ENCODE assay signal across 13 mouse cellular contexts in the genomic region with DNA sequence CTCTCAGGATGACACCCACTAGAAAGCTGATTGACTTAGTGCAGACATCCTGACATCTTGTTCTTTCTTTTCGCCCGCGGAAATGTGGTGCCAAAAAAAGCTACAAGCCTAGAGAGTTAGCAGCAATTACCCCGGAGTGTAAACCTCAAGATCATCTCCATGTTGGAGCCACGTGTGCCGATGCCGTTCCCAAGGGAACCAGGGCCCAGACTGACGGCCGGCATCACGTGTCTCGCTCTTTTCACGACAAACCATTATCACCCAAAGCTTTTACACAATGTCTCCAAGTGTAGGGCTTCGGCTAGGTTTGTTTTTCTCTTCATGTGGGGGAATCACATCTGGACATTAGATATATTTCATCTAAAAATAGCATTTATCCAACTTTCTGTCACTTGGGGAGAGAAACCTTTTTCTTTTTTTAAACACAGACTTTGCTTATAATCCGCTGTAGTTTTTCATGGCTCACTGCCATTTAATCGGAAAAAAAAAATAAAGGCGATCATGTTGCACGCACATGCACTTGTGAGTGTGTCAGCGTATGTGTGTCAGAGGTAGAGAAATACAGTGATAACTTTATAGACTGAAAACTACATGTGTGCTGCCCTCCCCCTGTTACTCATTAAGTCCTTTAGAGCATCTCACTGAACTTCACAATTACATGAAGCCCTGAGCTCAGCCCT. TPM values are rescaled to one million over a fixed set of nuclear protein-coding genes. Genes with fewer than 3 reads are reported as not detected.
A peak's percentile ranks its signal among the peaks of the same experiment; 100 is the strongest.
DNase-seq lines count a peak whose midpoint lies in the region; ATAC-seq lines count a peak whose summit lies in the region.
"Had no signal": no experiment of that assay in that cellular context is flagged by ENCODE, and none has a peak within 500 bp of the region (broad histone marks: within the 10 kb centered on the region; RNA-seq: fewer than 3 reads in every experiment).

No protein-coding gene starts in this region.

- H3K9ac ChIP-seq in heart, embryonic 12.5 days = no peak overlapping the region
- no peak overlapping the region for H3K9ac ChIP-seq in midbrain, embryonic 11.5 days (ENCODE audit: low read length)
- H3K9ac ChIP-seq in embryonic facial prominence, embryonic 14.5 days (ENCODE audit: low read depth, low read length) = no peak overlapping the region
- H3K9ac ChIP-seq in stomach, embryonic 14.5 days (replicated peaks; ENCODE audit: low read depth, low read length) = no peak overlapping the region
- H3K9ac ChIP-seq in forebrain, embryonic 15.5 days (replicated peaks) = no peak overlapping the region
- H3K9ac ChIP-seq: neural tube, embryonic 12.5 days had no signal

- H3K27ac ChIP-seq in heart, embryonic 12.5 days (ENCODE audit: poor library complexity, severe bottlenecking) = peak overlapping the region; percentile 65
- no peak overlapping the region for H3K27ac ChIP-seq in midbrain, embryonic 11.5 days (ENCODE audit: low read depth, low read length)
- no peak overlapping the region for H3K27ac ChIP-seq in midbrain, embryonic 10.5 days (replicated peaks)
- peak overlapping the region; percentile 0; the same call in 1 of the 2 replicates for H3K27ac ChIP-seq in embryonic facial prominence, embryonic 14.5 days (replicated peaks; ENCODE audit: low read depth, low read length)
- no peak overlapping the region for H3K27ac ChIP-seq in stomach, embryonic 14.5 days (ENCODE audit: low read length)
- H3K27ac ChIP-seq in forebrain, embryonic 15.5 days (replicated peaks) = no peak overlapping the region
- H3K27ac ChIP-seq: neural tube, embryonic 12.5 days had no signal

- H3K36me3 ChIP-seq in heart, embryonic 12.5 days = no peaks in the 10 kb centered on the region
- no peaks in the 10 kb centered on the region for H3K36me3 ChIP-seq in midbrain, embryonic 11.5 days (ENCODE audit: control insufficient read depth, insufficient read depth, low read length)
- H3K36me3 ChIP-seq in midbrain, embryonic 10.5 days = no peaks in the 10 kb centered on the region
- H3K36me3 ChIP-seq in embryonic facial prominence, embryonic 14.5 days (ENCODE audit: control insufficient read depth, insufficient read depth, low read length) = no peaks in the 10 kb centered on the region
- H3K36me3 ChIP-seq in stomach, embryonic 14.5 days (ENCODE audit: control insufficient read depth, insufficient read depth, low read length) = no peaks in the 10 kb centered on the region
- no peaks in the 10 kb centered on the region for H3K36me3 ChIP-seq in forebrain, embryonic 15.5 days
- H3K36me3 ChIP-seq: neural tube, embryonic 12.5 days had no signal

- H3K9me3 ChIP-seq in heart, embryonic 12.5 days (replicated peaks) = no peaks in the 10 kb centered on the region
- H3K9me3 ChIP-seq in midbrain, embryonic 11.5 days (ENCODE audit: control insufficient read depth, low read length) = no peaks in the 10 kb centered on the region
- no peaks in the 10 kb centered on the region for H3K9me3 ChIP-seq in midbrain, embryonic 10.5 days (replicated peaks)
- H3K9me3 ChIP-seq in embryonic facial prominence, embryonic 14.5 days (ENCODE audit: control insufficient read depth, low read length) = no peaks in the 10 kb centered on the region
- H3K9me3 ChIP-seq in stomach, embryonic 14.5 days (ENCODE audit: control insufficient read depth, low read depth, low read length) = no peaks in the 10 kb centered on the region
- no peaks in the 10 kb centered on the region for H3K9me3 ChIP-seq in forebrain, embryonic 15.5 days
- H3K9me3 ChIP-seq: neural tube, embryonic 12.5 days had no signal

- no peak overlapping the region for H3K4me3 ChIP-seq in heart, embryonic 12.5 days
- H3K4me3 ChIP-seq in midbrain, embryonic 11.5 days (ENCODE audit: low read depth, low read length) = no peak overlapping the region
- no peak overlapping the region for H3K4me3 ChIP-seq in midbrain, embryonic 10.5 days
- 0 out of 2 replicates have a peak overlapping the region, but pooled peaks have one; percentile 4 for H3K4me3 ChIP-seq in embryonic facial prominence, embryonic 14.5 days (ENCODE audit: low read depth, low read length)
- no peak overlapping the region for H3K4me3 ChIP-seq in stomach, embryonic 14.5 days (ENCODE audit: low read depth, low read length)
- H3K4me3 ChIP-seq in forebrain, embryonic 15.5 days = no peak overlapping the region
- H3K4me3 ChIP-seq: neural tube, embryonic 12.5 days had no signal

- peak overlapping the region; percentile 42; the same call in 1 of the 2 replicates for H3K4me2 ChIP-seq in heart, embryonic 12.5 days
- H3K4me2 ChIP-seq in midbrain, embryonic 11.5 days = no peak overlapping the region
- H3K4me2 ChIP-seq in embryonic facial prominence, embryonic 14.5 days (ENCODE audit: low read depth, low read length) = peak overlapping the region; percentile 44
- peak overlapping the region; percentile 19 for H3K4me2 ChIP-seq in stomach, embryonic 14.5 days (replicated peaks; ENCODE audit: low read depth, low read length)
- H3K4me2 ChIP-seq in forebrain, embryonic 15.5 days (replicated peaks) = no peak overlapping the region
- H3K4me2 ChIP-seq: neural tube, embryonic 12.5 days had no signal

- H3K27me3 ChIP-seq in heart, embryonic 12.5 days (replicated peaks) = no peaks in the 10 kb centered on the region
- H3K27me3 ChIP-seq in midbrain, embryonic 11.5 days (ENCODE audit: control insufficient read depth, insufficient read depth, low read length) = no peaks in the 10 kb centered on the region
- H3K27me3 ChIP-seq in midbrain, embryonic 10.5 days (ENCODE audit: low read depth, poor library complexity, severe bottlenecking) = peaks cover 31% of the 10 kb centered on the region
- no peaks in the 10 kb centered on the region for H3K27me3 ChIP-seq in embryonic facial prominence, embryonic 14.5 days (replicated peaks; ENCODE audit: control insufficient read depth, insufficient read depth, low read length)
- no peaks in the 10 kb centered on the region for H3K27me3 ChIP-seq in stomach, embryonic 14.5 days (ENCODE audit: control insufficient read depth, insufficient read depth, low read length)
- no peaks in the 10 kb centered on the region for H3K27me3 ChIP-seq in forebrain, embryonic 15.5 days
- H3K27me3 ChIP-seq: neural tube, embryonic 12.5 days had no signal

- DNase-seq in heart, adult 8-10 months (ENCODE audit: low spot score) = no peak
- DNase-seq in midbrain, embryonic 11.5 days (ENCODE audit: low spot score, missing footprints) = peak; percentile 64
- no peak for DNase-seq in midbrain, embryonic 10.5 days (ENCODE audit: low spot score)
- peak; percentile 79 for DNase-seq in embryonic facial prominence, embryonic 14.5 days (ENCODE audit: low spot score)
- DNase-seq: adrenal gland, postnatal 10 days; cerebellum, postnatal 14 days; lung, postnatal 14 days; thymus, postnatal 4 days had no signal

- 49% methylated on average over 18 of the region's 18 CpGs for WGBS in heart, embryonic 12.5 days
- 85% methylated on average over 18 of the region's 18 CpGs for WGBS in midbrain, embryonic 11.5 days
- 89% methylated on average over 18 of the region's 18 CpGs for WGBS in midbrain, embryonic 10.5 days
- 29% methylated on average over 18 of the region's 18 CpGs for WGBS in embryonic facial prominence, embryonic 14.5 days
- 45% methylated on average over 18 of the region's 18 CpGs for WGBS in stomach, embryonic 14.5 days
- WGBS in forebrain, embryonic 15.5 days = 65% methylated on average over 18 of the region's 18 CpGs

- ATAC-seq in heart, embryonic 12.5 days (ENCODE audit: insufficient number of reproducible peaks, low FRiP score) = no peak
- ATAC-seq in midbrain, embryonic 11.5 days (ENCODE audit: low FRiP score) = no peak
- ATAC-seq in embryonic facial prominence, embryonic 14.5 days (ENCODE audit: low read depth) = peak; percentile 55; the same call in 1 of the 2 replicates
- ATAC-seq in stomach, embryonic 14.5 days (ENCODE audit: insufficient number of reproducible peaks, insufficient read depth, low FRiP score, low read depth) = no peak
- no peak for ATAC-seq in forebrain, embryonic 15.5 days (replicated peaks)

- H3K4me1 ChIP-seq in heart, embryonic 12.5 days (replicated peaks) = peaks cover 41% of the 10 kb centered on the region
- no peaks in the 10 kb centered on the region for H3K4me1 ChIP-seq in midbrain, embryonic 11.5 days (ENCODE audit: control insufficient read depth, insufficient read depth, low read length)
- peaks cover 30% of the 10 kb centered on the region for H3K4me1 ChIP-seq in midbrain, embryonic 10.5 days
- H3K4me1 ChIP-seq in embryonic facial prominence, embryonic 14.5 days (ENCODE audit: control insufficient read depth, insufficient read depth, low read length) = peaks cover 15% of the 10 kb centered on the region
- peaks cover 5% of the 10 kb centered on the region for H3K4me1 ChIP-seq in stomach, embryonic 14.5 days (ENCODE audit: control insufficient read depth, insufficient read depth, low read length)
- H3K4me1 ChIP-seq in forebrain, embryonic 15.5 days = peaks cover 24% of the 10 kb centered on the region
- H3K4me1 ChIP-seq: neural tube, embryonic 12.5 days had no signal

RNA-seq across cellular contexts. Expression of gene March10, which starts 39.2 kb away (rescaled TPM):
- polyA plus RNA-seq in heart, embryonic 12.5 days (2016; fragmentation: Nextera tagmentation; extraction: Ambion mirVana) = 0.57 TPM in 1 of 2 replicates, not detected in the other
- not detected for total RNA-seq in heart, adult 8-10 months (2022)
- polyA plus RNA-seq in midbrain, embryonic 11.5 days (2014; fragmentation: Nextera tagmentation; extraction: Ambion mirVana) = 0.06 TPM in 1 of 2 replicates, not detected in the other
- polyA plus RNA-seq in midbrain, embryonic 10.5 days (2016; fragmentation: Nextera tagmentation; extraction: Ambion mirVana) = 0.41 TPM in 1 of 2 replicates, not detected in the other
- 0.13 and 0.36 TPM in 2 replicates for polyA plus RNA-seq in embryonic facial prominence, embryonic 14.5 days (2014; fragmentation: Nextera tagmentation; extraction: Ambion mirVana)
- not detected in 2 replicates for polyA plus RNA-seq in stomach, embryonic 14.5 days (2014; fragmentation: Nextera tagmentation; extraction: Ambion mirVana)
- 0.34 and 0.50 TPM in 2 replicates for polyA plus RNA-seq in forebrain, embryonic 15.5 days (2015; fragmentation: Nextera tagmentation; extraction: Ambion mirVana)
- total RNA-seq: adrenal gland, postnatal 10 days had no signal
- polyA plus RNA-seq: intestine, postnatal 0 days had no signal

Comparison
In these comparisons a context has a peak if more than half of its experiments do, and no peak if none do; other contexts are left out.
1. DNase-seq: peak in midbrain, embryonic 11.5 days (single experiment) and embryonic facial prominence, embryonic 14.5 days (single experiment); none in heart, adult 8-10 months (single experiment) and midbrain, embryonic 10.5 days (single experiment).
2. H3K27ac ChIP-seq: peak in heart, embryonic 12.5 days (single experiment) and embryonic facial prominence, embryonic 14.5 days (single experiment); none in midbrain, embryonic 11.5 days (single experiment), midbrain, embryonic 10.5 days (single experiment), stomach, embryonic 14.5 days (single experiment) and forebrain, embryonic 15.5 days (single experiment).
3. H3K4me2 ChIP-seq: peak in heart, embryonic 12.5 days (single experiment), embryonic facial prominence, embryonic 14.5 days (single experiment) and stomach, embryonic 14.5 days (single experiment); none in midbrain, embryonic 11.5 days (single experiment) and forebrain, embryonic 15.5 days (single experiment).